Mouse (Mus musculus): ENCODE results near the gene Cdcp2.

DNA sequence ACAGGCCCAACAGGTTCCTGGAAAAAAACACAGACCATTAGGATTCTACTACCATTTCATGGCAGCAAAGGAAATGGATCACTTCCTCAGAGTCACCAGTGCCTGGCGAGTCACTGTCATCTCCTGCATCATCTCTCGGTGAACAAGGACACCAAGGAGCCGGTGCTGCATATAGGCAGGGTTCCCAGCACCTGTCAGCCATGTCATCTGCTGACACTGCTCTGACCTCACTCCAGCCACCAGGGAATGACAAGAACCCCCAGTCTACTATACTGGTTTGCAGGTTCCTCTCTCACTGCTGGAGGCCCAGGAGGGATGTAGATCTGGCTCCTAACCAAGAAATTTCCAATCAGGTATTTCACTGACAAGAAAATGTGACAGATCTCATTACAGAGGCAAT lies 40.6 kb upstream of the Cdcp2 start:
- TF ChIP-seq CTCF (IDR thresholded peaks at IDR 0.05; ENCODE audit: control insufficient read depth, insufficient read depth, insufficient read length), result no peak
- no peak for TF ChIP-seq MYOG (IDR thresholded peaks at IDR 0.05; ENCODE audit: control insufficient read depth, extremely low read depth, insufficient read length)
- no peak for TF ChIP-seq CEBPB (IDR thresholded peaks at IDR 0.05; ENCODE audit: low read depth)
- TF ChIP-seq FOSL1 (IDR thresholded peaks at IDR 0.05; ENCODE audit: insufficient read depth, low read length, poor library complexity, severe bottlenecking), result no peak
- TF ChIP-seq USF1 (IDR thresholded peaks at IDR 0.05; ENCODE audit: low read depth), result no peak
- no peak for TF ChIP-seq MAX (IDR thresholded peaks at IDR 0.05)
